Mouse (Mus musculus) adrenal gland, postnatal 10 days (tissue): ENCODE results near the gene Lipc. TPM values are rescaled to one million over a fixed set of nuclear protein-coding genes. Genes with fewer than 3 reads are reported as not detected.

Experiments used
- DNase-seq: peaks from one replicate; pipeline ENCODE4 v3.0.0; 2021; ENCODE audit warnings: mixed read lengths
- long read RNA-seq, 2 experiments: library from polyadenylated mRNA; stranded (forward); transcript quantifications; one replicate each; pipeline ENCODE4 v2.0.0; 2021
- total RNA-seq, 2 experiments: library from RNA; stranded (reverse); gene quantifications; 2 replicates each; pipeline ENCODE4 v1.2.3; 2021

Lipc gene
- 10 to 100 TPM; 26.4 to 55.7 TPM for total RNA-seq
- long read RNA-seq, experiment 1, transcript Lipc-201 (9 exons, 1,920 nt) = major isoform, 59 of 91 reads
- long read RNA-seq, experiment 1, partial matches to known transcripts = 18 of 91 reads
- long read RNA-seq, experiment 1, other reads (novel, unspliced or antisense) = 14 of 91 reads
- long read RNA-seq, experiment 2, partial matches to known transcripts = 1 of 1 reads
- long read RNA-seq, experiment 2, other reads (novel, unspliced or antisense) = 0 of 1 reads

DNA sequence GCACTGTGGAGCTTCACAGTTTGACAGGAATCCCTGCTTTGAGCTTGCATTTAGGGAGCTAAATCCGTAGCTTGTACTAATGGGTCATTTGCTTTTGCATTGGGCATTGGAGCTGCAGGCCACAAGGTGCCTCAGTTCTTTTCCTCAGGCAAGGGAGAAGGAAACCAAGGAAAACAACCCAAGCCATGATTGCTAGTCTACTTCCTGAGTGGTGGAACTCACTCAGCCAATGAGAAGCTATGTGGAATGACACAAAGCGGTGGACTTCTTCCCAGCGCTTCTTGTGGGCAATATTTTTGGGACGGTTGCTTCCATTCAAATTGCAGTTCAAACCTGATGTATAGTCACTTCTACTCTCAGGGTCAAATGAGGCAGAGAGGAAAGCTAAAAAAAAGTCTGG, at the start of gene Lipc:
TSS of gene Lipc (minus strand) at position 101 of the 400 bp plus-strand sequence.
- no peak for DNase-seq

DNA sequence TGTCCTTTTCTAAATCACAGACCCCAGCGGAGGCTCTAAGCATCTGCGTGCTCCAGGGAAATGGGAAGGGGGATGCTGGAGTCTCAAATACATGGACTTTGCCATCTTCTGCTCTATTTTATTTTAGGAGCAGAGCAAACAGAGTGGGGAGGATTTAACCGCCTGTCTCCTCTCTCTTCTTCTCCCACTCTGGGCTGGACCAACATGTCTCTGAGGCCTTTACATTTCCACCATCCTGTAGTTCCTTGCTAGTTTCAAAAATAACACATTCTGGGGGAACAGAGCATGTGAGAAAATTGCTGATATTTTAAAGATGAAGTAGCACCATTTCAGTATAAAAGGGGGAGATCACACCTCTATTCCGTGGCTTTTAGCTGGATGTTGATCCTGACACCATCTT, 47.1 kb upstream of the Lipc start:
- DNase-seq = no peak

DNA sequence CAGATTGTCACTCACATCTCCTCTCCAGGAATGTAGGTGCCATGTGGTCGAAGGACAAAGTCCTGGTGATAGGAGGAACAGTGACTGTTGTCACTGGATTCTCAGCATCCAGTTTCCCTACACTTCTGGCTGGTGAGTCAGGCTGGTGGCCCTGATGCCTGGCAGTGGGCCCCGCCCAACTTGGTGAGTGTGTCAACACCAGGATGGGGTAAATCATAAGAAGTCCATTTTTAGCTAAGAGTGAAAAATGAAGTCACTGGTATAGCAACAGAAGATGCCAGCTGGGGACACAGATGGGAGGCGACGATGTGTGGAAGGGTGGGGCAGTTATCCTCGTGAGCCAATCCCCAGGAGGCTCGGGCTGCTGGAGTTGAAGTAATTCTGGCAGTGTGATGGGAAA, 46.7 kb upstream of the Lipc start:
- DNase-seq = peak; percentile 50

DNA sequence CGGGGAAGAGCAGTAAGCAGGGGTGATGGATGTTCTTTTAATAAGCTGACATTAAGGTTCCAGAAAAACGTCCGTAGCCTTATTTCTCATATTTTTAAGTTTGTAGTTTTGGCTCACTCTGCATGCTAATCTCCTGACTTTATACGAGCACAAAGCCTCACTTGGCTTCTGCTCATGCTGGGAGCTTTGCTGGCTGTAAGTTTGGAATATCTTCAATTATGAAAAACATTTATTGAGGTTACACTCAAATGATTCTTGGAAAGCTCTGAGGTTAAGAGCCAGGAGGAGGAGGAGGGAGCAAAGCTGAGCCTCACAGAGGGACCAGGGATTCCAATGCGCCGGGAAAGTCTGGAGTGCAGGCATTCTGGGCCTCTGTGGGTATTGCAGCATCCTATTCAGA, 41.3 kb upstream of the Lipc start:
- DNase-seq = no peak

DNA sequence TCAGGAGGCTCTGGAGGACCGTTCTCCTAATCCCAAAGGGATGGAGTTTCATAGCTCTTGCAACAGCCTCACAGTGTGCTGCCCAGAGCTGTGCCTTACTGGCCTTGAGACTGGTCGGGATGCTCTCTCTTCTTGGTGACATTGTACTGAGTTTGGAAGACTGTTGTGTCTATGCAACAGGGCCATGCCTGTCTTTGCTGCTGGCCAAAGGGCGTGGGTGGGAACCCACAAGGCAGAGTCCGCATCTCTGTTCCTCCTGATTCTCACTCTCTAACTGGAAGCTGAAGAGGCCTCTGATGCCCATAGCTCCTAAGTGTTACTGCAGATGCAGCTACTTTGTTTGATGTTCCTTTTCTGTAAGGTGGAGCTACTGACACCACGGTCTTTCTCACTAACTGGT, 39.4 kb upstream of the Lipc start:
- peak; percentile 9 for DNase-seq

DNA sequence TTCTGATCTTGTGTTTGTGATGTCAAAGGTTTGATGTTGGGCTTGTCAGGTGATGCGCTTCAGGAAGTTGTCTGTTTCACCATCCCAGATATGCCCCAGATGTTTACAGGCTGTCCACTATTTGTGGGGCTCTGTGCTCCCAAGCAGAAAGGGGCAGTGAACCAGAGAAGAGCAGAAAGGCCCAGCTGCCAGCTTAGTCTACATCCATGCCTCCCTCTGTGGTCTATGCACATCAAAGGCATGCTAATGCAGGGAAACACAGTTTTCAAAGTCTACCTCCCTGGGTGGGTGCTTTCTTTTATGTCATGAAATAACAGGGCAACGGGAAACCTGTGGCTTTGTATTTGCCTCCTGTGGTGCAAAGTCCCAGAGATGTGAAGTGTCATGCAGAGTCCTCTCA, 35.2 kb upstream of the Lipc start:
- no peak for DNase-seq

DNA sequence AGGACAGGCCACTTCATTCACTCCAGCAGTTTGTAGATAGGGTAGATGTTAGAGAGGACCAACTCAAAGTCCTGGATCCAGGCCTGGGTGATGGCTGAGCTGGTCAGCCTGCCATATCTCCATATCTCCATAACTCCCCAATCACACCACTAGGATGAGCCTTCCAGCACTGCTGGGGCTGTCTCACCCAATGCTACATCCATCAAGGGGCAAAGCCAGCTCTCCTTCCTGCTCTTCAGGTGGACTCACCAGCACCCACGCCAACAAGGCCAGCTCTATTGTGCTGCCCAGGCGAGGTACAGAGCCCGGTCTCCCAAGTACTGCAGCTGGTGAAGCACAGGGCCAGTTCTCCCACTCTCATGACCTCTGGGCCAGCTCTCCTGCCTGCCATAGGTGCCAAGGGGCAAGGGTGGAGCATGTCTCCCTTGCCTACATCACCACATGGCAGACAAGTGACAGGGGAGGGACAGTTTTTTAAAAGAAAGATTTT, 31.0 kb upstream of the Lipc start:
- no peak for DNase-seq

DNA sequence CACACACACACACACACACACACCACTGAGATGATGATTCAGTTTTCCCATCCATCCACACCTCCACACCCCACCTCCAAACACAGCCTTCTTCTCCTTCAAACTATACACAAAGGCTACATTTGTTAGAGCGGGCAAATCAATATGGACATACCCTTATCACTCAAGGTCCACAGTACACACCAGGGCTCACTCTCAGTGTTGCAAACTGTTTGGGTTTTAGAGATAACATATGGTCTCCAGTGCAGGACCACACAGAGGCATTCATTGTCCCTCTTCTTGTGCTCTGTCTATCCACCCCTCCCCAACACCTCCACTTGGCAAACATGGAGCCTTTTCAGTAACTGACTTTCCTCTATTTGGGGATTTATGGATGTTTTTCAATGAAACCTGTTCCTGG, 29.7 kb upstream of the Lipc start:
- DNase-seq = no peak

DNA sequence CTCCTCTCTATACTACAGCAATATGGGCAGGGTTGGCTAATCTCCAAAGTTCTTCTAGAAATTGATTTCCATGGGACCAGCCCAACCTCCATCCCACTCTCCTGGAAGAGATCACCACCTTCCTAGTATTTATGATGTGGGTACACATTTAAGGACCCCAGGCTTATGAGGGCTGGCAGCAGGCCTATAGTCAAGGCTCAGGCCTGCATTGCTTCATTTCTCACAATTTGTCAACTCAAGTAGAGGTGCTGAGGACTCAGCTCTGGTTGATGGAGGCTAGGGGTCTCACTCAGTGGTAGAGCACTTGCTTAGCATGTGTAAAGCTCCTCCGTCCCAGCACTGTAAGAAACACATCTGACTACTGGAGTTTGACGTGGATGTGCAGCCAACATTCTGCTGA, 27.6 kb upstream of the Lipc start:
- DNase-seq = no peak

DNA sequence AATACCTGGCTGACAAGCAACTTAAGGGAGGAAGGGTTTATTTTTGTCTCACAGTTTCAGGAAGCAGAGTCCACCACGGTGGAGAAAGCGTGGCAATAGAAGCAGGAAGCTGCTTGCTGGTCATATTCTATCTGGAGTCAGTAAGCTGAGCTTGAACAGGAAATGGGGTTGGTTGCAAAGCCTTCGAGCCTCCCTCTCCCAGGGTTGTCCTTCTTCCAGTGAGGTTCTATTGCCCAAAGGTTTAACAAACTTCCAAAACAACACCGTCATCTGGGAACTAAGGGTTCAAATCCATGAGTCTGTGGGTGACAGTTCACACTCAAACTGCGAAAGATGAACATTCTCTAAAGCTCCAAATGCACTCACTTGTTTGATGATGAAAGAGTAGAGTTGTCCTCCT, 27.1 kb upstream of the Lipc start:
- DNase-seq = no peak

DNA sequence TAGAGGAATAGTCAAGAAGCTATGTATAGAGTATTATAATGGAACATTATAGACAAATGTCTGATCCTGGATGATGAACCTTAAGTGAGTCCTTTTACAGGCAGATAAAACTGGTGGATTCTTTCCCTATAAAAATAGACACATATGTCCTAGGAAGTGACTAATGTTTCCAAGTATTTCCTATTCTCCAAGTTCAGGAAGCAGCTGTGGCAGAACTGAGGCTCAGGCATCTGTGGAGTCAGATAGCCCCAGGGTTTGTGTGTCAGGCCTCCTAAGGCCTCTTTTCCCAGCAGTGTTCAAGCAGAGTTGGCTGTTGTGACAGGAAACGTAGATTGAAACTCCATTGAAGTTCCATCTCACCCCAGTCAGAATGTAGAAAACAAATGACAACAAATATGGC, 25.4 kb upstream of the Lipc start:
- no peak for DNase-seq

DNA sequence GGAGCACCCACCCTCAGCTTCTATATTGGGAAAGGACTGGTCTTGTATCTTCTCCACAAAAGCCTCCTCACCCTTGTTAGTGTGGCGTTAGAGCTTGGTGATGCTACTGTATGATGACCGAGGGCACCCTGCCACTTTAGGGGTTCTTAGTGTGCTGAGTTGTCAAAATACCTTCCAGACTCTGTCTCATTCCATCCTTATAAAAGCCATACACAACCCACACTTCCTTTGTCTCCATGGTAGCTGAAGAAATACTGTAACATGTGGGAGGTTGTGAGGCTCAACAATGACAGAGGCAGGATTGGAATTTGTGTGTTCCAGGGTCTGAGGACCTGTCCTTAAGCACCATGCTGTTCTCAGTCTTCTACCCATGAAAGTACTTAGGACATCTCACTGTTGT, 23.9 kb upstream of the Lipc start:
- no peak for DNase-seq

DNA sequence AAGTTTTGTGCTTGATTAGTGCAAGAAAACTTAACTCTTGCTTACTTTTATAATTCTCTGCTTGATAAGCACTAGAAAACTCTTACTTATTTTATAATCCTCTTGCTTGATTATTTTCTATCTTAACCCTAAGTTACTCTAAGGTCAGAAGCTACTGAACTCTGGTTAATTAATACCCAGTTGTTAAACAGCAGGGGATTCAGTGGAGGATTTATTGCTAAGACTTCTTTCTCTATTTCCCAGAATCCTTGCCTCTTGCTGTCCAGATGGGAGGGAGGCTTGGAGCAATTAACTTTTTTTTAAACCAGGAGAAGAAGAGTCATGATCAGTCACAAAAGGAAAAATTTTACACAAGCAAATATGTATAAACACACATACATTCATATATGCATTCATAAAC, 21.3 kb upstream of the Lipc start:
- no peak for DNase-seq

DNA sequence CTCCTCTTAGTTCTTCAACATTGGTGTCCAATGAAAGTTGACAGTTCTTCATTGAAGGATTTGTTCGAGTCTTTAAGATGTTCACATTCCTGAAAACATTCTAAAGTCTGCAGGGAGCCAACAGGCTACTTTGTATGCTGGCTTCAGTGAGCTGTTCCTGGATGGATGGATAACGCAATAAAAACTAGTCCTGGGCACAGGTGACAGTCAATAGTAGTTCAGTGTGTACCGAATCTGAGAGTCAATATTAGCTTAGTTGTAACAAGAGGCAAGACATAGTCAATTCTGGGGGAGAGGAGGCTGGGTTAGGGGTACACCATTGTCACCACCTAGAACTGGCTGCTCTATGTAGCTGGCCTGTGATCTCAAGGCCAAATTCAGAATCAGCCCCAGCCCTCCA, 17.2 kb upstream of the Lipc start:
- no peak for DNase-seq

DNA sequence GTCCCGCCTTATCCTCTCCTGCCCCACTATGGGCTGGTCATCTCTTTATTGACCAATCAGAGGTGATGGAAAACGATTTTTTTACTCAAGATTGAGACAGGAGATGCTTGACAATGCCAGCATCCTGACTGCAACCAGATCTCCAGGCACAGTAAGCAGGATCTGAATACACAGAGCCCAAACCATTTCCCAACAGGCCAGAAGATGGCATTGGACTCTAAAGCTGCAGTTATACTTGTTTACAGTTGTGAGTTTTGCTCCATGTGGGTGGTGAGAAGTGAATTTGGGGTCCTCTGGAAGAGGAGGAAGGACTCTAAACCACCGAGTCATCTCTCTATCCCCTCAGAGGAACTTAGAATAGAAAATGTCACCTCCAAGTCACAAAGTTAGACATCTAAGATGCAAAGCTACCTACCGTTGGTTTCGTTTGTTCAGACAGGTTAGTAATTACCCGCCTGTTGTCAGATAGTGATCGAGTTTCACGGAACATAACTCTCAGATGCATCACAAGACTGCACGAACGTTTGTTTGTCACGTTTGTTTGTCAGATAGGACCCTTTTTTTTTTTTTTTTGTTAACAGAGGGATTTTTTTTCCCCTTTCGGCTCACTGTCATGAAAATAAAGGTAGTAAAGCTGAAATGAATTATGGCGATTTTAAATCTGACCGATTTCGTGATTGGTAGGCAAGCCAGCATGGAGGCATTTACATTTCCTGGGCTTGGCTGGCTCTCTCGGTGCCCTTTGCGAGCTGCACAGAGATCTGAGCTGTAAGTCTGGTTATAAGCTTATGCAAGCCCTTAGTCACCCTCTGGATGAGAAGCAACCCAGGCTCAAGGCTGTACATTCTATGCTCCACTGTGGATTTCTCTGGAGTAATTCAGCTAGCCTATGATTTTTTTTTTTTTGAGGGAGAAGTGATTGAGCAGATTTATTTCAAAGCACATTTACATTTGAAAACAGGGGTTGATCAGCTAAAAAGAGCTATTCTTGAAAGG, 14.3 kb upstream of the Lipc start:
- DNase-seq = peak; percentile 12

DNA sequence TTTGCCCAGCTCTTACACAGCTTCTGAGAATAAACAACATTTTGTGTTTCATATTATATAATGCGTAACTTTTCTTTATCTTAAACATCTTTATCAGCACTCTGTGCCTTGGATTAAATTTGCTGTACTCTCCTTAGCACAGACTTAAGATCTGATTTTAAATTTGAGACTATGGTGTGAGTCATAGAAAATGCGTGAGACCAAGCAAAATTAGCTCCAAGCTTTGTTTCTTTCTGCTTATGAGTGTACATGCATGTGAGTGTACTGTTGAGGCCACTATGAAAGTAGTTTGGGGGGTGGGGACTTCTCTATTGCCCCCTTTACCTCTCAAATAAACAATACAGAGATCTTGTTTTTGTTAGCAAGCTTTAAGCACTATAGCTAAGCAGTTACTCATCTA, 13.4 kb upstream of the Lipc start:
- no peak for DNase-seq

DNA sequence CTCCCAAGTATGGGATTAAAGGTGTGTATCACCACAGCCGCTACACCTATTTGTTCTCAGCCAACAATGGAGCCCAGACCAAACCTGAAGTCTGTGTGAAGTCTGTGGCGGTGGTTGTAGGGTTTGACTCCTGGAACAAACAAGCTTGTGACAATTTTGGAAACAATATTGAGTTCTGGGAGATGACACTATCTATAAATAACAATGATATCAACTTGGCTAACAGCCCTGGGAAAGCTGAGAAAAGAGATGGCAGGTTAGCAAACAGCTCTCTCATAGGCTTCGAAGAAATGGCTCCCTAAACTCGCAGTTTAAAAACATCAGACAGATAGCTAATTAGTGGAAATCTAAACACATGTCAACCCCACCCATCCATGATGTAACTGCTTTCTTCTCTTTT, 13.0 kb upstream of the Lipc start:
- no peak for DNase-seq

DNA sequence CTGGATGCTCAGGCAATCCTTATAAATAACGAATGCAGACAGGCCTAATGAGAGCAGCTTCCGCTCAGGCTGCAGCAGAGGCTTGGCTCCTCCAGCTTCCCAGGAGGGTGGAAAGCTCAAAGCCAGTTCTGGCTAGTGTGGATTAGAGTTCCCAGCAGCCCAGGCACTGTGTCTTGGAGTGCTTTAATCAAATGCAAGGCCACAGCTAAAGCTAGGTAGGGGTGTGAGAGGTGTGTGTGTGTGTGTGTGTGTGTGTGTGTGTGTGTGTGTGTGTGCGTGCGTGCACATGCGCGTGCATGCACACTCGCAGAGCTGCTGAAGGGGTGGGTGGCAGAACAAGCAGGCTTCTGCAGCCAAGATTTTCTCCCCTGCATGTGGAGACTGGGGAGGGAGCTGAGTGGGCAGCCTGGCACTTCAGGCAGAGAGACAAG, 11.4 kb upstream of the Lipc start:
- no peak for DNase-seq

DNA sequence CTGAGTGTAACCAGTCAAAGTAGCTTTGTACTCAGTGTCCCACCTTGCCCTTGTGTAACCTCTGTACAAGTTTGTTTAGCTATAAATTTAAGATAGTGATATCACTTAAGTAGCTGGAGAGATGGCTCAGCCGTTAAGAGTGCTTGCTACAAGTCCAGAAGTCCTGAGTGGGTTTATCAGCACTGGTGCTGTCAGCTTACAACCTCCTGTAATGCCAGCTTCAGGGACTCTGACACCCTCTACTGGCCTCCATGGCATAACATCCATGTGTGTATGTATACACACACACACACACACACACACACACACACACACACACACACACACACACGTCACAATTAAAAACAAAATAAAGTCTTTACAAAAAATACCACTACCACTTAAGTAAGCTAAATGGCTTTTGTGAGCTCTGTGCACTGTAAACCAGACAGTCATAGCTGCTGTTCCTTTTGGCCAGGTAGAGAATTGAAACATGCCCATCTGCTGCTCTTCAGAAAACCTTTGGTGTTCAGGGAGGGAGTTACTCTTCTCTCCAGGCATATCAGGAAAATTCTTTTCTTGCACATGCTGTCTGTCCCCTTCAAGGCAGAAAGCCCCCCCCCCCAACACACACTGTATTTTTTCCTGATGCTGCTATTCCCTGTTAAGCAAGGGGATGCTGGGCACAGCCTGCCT, 10.9 kb upstream of the Lipc start:
- DNase-seq = no peak

DNA sequence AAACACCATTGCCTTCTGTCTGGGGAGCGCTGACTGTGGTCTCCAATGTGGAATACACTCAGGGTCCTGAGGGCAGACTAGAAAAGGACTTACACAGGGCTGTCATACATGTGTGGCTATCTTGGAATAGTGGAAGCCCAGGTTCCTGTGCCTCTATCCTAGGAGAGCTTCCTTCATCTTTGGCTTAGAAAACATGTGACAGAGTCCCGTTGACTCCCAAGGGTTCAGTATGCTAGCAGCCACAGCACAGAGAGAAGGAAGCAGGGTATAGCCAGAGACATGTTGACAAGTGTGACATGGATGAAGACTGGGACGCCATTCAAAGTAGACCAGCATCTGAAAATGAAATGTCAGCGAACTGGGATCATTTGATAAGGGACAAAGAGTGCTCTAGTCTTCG, 8.3 kb upstream of the Lipc start:
- DNase-seq = no peak

DNA sequence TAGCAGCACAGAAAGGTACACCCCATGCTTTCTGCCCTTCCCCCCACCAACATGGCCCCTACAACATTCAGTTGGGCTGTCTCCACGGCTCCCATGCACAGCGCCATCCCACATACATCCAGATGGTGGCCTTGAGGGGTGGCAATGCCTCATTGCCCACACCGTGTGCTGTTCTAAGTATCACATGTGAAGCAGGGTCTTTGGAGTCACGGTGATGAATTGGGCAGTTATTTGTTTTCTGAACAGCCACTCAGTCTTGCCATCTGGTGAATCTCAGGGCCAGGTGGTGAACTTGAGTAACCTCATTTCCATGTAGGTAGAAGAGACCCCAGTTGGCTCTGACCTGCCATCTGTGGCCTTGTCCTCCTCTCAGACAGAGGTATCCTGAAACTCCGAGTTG, 7.8 kb upstream of the Lipc start:
- no peak for DNase-seq

DNA sequence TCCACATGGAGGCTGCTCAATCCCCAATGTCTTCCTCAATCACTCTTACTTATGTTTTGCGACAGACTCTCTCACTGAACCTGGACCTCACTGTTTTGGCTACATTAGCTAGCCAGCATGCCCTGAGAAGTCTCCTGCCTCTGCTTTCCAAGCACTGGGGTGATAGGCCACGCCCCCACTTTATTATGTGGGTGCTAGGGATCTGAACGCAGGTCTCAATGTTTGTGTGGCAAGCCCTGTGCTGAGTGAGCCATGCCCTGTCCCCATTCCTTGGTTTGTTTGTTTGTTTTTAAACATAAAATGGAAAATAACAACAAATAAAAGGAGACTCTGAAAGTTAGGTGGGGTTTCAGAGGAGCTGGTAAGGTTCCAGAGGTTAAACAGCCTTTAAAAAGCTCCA, 7.4 kb upstream of the Lipc start:
- DNase-seq = no peak

DNA sequence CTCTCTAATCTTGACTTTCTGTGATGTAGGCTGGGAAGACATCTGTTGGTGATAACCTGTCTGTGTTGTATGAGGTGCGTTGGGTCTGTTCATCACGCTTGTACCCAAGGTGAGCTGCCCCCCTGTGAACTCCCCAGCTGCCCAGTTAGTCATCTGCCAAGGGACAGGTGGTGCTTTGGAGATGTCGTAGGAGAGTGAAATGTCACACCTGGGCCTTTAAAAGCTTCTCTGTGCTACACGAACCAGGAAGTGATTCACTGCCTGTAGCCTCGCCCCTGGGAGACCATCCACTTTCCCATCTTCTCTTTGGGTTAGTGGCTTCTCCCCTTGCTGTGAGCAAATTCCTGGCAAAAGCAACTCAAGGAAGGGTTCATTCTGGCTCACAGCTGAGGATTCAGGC, 6.4 kb upstream of the Lipc start:
- DNase-seq = no peak
